Mouse (Mus musculus) heart, embryonic 12.5 days (tissue): Measurements from ENCODE around the gene Prkn. TPM values are rescaled to one million over a fixed set of nuclear protein-coding genes. Genes with fewer than 3 reads are reported as not detected.
A peak's percentile ranks its signal among the peaks of the same experiment; 100 is the strongest.

Source experiments
- ATAC-seq: fragments of 200-750 bp; cut with Nextera tagmentation; 2 replicates; pipeline ENCODE4 v1.8.0; 2017; ENCODE audit warnings: moderate TSS enrichment, moderate library complexity; ENCODE audit not compliant: insufficient number of reproducible peaks, low FRiP score
- H3K27ac ChIP-seq: fragments of 300-500 bp; sonication (generic); 2 replicates; pipeline ENCODE4 v1.5.1; 2016; ENCODE audit warnings: mild to moderate bottlenecking, moderate library complexity; ENCODE audit not compliant: poor library complexity, severe bottlenecking
- H3K27me3 ChIP-seq: fragments of 300-500 bp; sonication (generic); replicated peaks from 2 replicates; pipeline ENCODE4 v1.6.1; 2016; ENCODE audit warnings: mild to moderate bottlenecking, moderate library complexity
- H3K36me3 ChIP-seq: fragments of 300-500 bp; sonication (generic); 2 replicates; pipeline ENCODE4 v1.6.1; 2016; ENCODE audit warnings: mild to moderate bottlenecking, moderate library complexity
- H3K4me1 ChIP-seq: fragments of 300-500 bp; sonication (generic); replicated peaks from 2 replicates; pipeline ENCODE4 v1.6.1; 2016; ENCODE audit warnings: mild to moderate bottlenecking
- H3K4me2 ChIP-seq: fragments of 300-500 bp; sonication (generic); 2 replicates; pipeline ENCODE4 v1.6.1; 2016; ENCODE audit warnings: mild to moderate bottlenecking, moderate library complexity
- H3K4me3 ChIP-seq: fragments of 300-500 bp; sonication (generic); 2 replicates; pipeline ENCODE4 v1.5.1; 2016; ENCODE audit warnings: mild to moderate bottlenecking
- H3K9ac ChIP-seq: fragments of 300-500 bp; sonication (generic); 2 replicates; pipeline ENCODE4 v1.6.1; 2016; ENCODE audit warnings: mild to moderate bottlenecking, moderate library complexity
- H3K9me3 ChIP-seq: fragments of 300-500 bp; sonication (generic); replicated peaks from 2 replicates; pipeline ENCODE4 v1.6.1; 2016; ENCODE audit warnings: mild to moderate bottlenecking, moderate library complexity
- WGBS: fragments of 180-500 bp; shearing (Covaris S2); methylation state at CpG from one replicate; pipeline ENCODE4 v1.1.7; 2016; 5-methylcytosine and 5-hydroxymethylcytosine counted together
- polyA plus RNA-seq: library from polyadenylated mRNA; unstranded; fragments of >200 nt; fragmentation: Nextera tagmentation; extraction: Ambion mirVana; gene quantifications from 2 replicates; pipeline ENCODE4 v1.2.1, GENCODE M21; 2016

The Prkn gene
- polyA plus RNA-seq, 1 experiment from 2014 or later = 1.5 TPM

DNA sequence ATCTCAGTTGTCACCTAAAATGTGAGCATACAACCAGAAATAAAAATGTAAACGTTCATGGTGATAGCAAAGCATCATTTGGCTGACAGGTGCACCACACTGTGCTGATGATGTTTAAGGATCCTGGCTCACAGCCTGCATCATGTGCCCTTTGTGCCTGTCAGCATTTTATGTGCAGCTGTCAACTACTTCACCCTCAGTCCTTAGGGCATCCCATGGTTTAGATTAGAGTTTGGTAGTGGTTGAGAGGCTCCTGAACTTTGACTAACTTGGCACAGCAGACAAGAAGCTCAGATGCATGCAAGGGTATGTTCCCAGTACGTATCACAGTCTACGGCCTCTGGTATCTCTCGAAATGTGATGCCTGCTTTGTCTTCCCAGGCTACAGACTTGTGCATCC, 803.8 kb downstream of the Prkn start:
- H3K4me1 ChIP-seq = no peaks in the 10 kb centered on the region
- WGBS = 65% methylated on average over 4 of the region's 4 CpGs
- no peak overlapping the region for H3K9ac ChIP-seq
- no peaks in the 10 kb centered on the region for H3K36me3 ChIP-seq
- H3K4me2 ChIP-seq = no peak overlapping the region
- no peaks in the 10 kb centered on the region for H3K9me3 ChIP-seq
- H3K27me3 ChIP-seq = 0 out of 2 replicates have a peak, but pooled peaks cover 6% of the 10 kb centered on the region
- ATAC-seq = no peak
- H3K4me3 ChIP-seq = no peak overlapping the region
- H3K27ac ChIP-seq = no peak overlapping the region

- Histone ChIP-seq H3K4me2 (no peak overlapping the region), H3K27ac (no peak overlapping the region)
- WGBS = 87% methylated on average over 3 of the region's 3 CpGs
Observed at GRCm38 (mm10) chr17:11644873-11645464, 804.8 kb downstream of the Prkn start.

DNA sequence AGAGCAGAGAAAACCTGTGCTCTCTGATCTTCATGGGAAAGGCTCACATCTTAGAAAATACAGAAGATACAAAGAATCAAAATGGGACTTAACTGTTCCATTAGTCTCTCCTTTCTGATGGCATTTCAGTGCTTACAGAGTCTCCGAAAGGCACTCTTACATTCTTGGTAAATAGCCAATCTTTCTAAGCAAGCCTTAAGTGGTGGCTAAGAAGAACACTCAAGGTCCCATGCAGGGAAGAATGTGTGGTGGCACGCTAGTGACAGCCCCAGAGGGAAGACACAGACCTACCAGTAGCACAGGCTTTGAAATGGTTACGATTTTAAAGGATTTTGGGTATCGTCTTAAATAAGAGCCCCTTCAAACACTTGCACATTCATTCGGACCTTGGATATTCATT, 816.2 kb downstream of the Prkn start:
- WGBS = 68% methylated on average over 5 of the region's 5 CpGs
- no peak for ATAC-seq
- Histone ChIP-seq H3K4me2 (no peak overlapping the region), H3K4me1 (peaks cover 6% of the 10 kb centered on the region; the same call in 1 of the 2 replicates), H3K27ac (no peak overlapping the region), H3K4me3 (no peak overlapping the region), H3K36me3 (no peaks in the 10 kb centered on the region), H3K9ac (no peak overlapping the region), H3K27me3 (no peaks in the 10 kb centered on the region; the same call in 1 of the 2 replicates), H3K9me3 (no peaks in the 10 kb centered on the region)

More at GRCm38 (mm10) chr17:11644873-11645464, 804.8 kb downstream of the Prkn start:
- Histone ChIP-seq H3K27me3 (0 out of 2 replicates have a peak, but pooled peaks cover 6% of the 10 kb centered on the region), H3K36me3 (no peaks in the 10 kb centered on the region), H3K9me3 (no peaks in the 10 kb centered on the region), H3K4me3 (no peak overlapping the region), H3K4me1 (no peaks in the 10 kb centered on the region), H3K9ac (no peak overlapping the region)
- no peak for ATAC-seq

- Histone ChIP-seq H3K4me2 (no peak overlapping the region), H3K4me3 (no peak overlapping the region), H3K4me1 (peaks cover 6% of the 10 kb centered on the region; the same call in 1 of the 2 replicates), H3K27me3 (no peaks in the 10 kb centered on the region; the same call in 1 of the 2 replicates), H3K9ac (no peak overlapping the region), H3K9me3 (no peaks in the 10 kb centered on the region), H3K27ac (no peak overlapping the region), H3K36me3 (no peaks in the 10 kb centered on the region)
- 71% methylated on average over 3 of the region's 3 CpGs for WGBS
- ATAC-seq = no peak
Observed at GRCm38 (mm10) chr17:11656878-11657277, 816.7 kb downstream of the Prkn start.

DNA sequence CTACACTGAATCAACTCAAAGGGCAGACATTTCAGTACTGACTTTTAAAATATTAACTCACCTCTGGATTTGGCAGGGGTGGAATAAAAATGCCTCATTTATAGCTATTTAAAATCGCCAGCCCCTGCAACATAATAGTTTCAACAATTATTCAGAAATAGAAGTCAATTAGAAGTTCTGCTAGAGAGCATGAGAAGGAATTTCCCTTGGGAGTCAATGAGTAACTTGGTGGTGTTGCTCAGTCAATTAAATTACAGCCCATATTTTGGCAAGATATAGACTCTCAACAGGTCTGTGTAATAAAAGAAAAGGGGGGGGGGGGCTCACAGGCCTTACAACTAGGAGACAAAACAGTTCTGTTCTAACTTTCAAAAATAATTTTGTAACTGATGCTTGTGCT, 821.7 kb downstream of the Prkn start:
- ATAC-seq = no peak
- no peak overlapping the region for H3K4me3 ChIP-seq
- no peaks in the 10 kb centered on the region for H3K36me3 ChIP-seq

DNA sequence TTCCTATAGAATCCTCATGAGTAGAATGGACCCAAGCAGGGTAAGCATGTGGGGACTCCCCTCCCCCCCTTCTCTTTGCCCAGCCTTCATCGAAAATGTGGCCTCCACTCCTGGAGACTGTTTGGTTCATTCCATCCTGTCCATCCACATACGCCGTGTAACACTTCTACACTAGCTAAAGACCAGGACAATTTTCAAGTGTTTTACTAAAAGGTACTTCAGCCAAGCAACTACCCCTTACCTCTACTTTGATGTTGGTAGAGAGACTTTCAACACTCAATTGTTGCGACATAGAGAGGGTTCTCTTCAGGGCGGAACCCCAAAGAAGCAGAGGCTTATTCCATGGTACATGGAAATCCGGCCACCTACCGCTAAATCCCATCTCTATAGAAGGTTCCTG, 823.3 kb downstream of the Prkn start:
- no peak overlapping the region for H3K9ac ChIP-seq
- H3K9me3 ChIP-seq = no peaks in the 10 kb centered on the region
- H3K27me3 ChIP-seq = 0 out of 2 replicates have a peak, but pooled peaks cover 4% of the 10 kb centered on the region
- H3K4me1 ChIP-seq = no peaks in the 10 kb centered on the region
- WGBS = 80% methylated on average over 7 of the region's 7 CpGs
- H3K27ac ChIP-seq = no peak overlapping the region
- no peak overlapping the region for H3K4me3 ChIP-seq
- no peaks in the 10 kb centered on the region for H3K36me3 ChIP-seq
- H3K4me2 ChIP-seq = no peak overlapping the region
- ATAC-seq = no peak

More for the DNA sequence above, 821.7 kb downstream of the Prkn start:
- H3K9me3 ChIP-seq = no peaks in the 10 kb centered on the region
- 69% methylated on average over 1 of the region's 1 CpGs for WGBS
- no peaks in the 10 kb centered on the region for H3K4me1 ChIP-seq
- no peak overlapping the region for H3K9ac ChIP-seq
- no peak overlapping the region for H3K4me2 ChIP-seq
- H3K27ac ChIP-seq = no peak overlapping the region
- 0 out of 2 replicates have a peak, but pooled peaks cover 4% of the 10 kb centered on the region for H3K27me3 ChIP-seq

DNA sequence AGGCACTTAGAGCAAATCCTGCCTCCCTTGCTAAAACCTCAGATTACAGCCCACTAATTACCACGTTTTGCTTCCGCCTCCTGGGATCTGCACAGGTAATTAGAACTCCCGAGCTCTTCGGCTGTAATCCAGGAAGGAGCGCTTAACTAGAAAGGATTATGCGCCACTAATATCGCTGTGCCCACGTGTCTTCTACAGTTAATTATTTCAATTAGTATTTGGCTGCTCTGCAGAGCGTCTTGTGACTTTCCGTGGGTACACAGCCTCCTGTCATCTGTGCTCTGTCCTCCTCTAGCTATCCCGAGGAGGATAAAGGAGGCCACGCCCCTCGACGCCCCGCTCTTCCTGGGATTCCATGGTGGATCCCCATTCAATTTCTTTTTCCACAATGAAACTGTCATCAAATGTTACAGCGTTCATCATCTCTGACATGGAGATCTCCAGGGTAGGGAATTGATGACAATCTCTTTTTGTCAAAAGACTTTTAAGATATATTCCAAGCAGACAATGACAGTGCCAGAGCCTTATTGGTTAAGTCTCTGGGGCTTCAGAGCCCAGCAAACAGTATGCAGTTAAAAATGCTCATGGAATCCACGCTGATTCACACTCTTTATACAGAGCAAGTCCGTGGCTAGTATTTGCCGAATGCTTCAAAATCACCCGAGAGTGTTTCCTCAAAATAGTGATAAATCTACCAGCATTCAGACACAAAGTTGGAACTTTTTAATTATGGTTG, 824.6 kb downstream of the Prkn start:
- Histone ChIP-seq H3K4me2 (peak overlapping the region; percentile 57), H3K4me3 (peak overlapping the region; percentile 10; the same call in 1 of the 2 replicates)
- 38% methylated on average over 20 of the region's 20 CpGs for WGBS

GRCm38 (mm10) chr17:11679716-11680115, 839.5 kb downstream of the Prkn start:
- Histone ChIP-seq H3K9me3 (no peaks in the 10 kb centered on the region), H3K27me3 (0 out of 2 replicates have a peak, but pooled peaks cover 5% of the 10 kb centered on the region), H3K4me1 (0 out of 2 replicates have a peak, but pooled peaks cover 5% of the 10 kb centered on the region), H3K4me3 (no peak overlapping the region), H3K36me3 (no peaks in the 10 kb centered on the region), H3K27ac (no peak overlapping the region), H3K9ac (no peak overlapping the region), H3K4me2 (no peak overlapping the region)
- WGBS = 78% methylated on average over 6 of the region's 6 CpGs
- no peak for ATAC-seq

More for the DNA sequence above, 824.6 kb downstream of the Prkn start:
- ATAC-seq = no peak
- H3K9me3 ChIP-seq = no peaks in the 10 kb centered on the region
- no peaks in the 10 kb centered on the region for H3K4me1 ChIP-seq
- H3K9ac ChIP-seq = no peak overlapping the region
- no peaks in the 10 kb centered on the region for H3K36me3 ChIP-seq
- 0 out of 2 replicates have a peak, but pooled peaks cover 4% of the 10 kb centered on the region for H3K27me3 ChIP-seq
- no peak overlapping the region for H3K27ac ChIP-seq

GRCm38 (mm10) chr17:11680456-11680855, 840.3 kb downstream of the Prkn start:
- H3K27ac ChIP-seq = no peak overlapping the region
- no peaks in the 10 kb centered on the region for H3K9me3 ChIP-seq
- no peaks in the 10 kb centered on the region for H3K36me3 ChIP-seq
- ATAC-seq = no peak
- 0 out of 2 replicates have a peak, but pooled peaks cover 5% of the 10 kb centered on the region for H3K27me3 ChIP-seq
- no peak overlapping the region for H3K4me2 ChIP-seq
- H3K4me3 ChIP-seq = no peak overlapping the region
- H3K4me1 ChIP-seq = 0 out of 2 replicates have a peak, but pooled peaks cover 5% of the 10 kb centered on the region
- H3K9ac ChIP-seq = no peak overlapping the region
- WGBS = 80% methylated on average over 9 of the region's 9 CpGs

- Histone ChIP-seq H3K36me3 (no peaks in the 10 kb centered on the region), H3K4me2 (no peak overlapping the region), H3K9ac (no peak overlapping the region), H3K27ac (no peak overlapping the region), H3K27me3 (0 out of 2 replicates have a peak, but pooled peaks cover 5% of the 10 kb centered on the region), H3K4me3 (no peak overlapping the region), H3K4me1 (0 out of 2 replicates have a peak, but pooled peaks cover 5% of the 10 kb centered on the region), H3K9me3 (no peaks in the 10 kb centered on the region)
- no peak for ATAC-seq
- WGBS = 61% methylated on average over 11 of the region's 11 CpGs
Observed at GRCm38 (mm10) chr17:11681825-11682372, 841.7 kb downstream of the Prkn start.

GRCm38 (mm10) chr17:11705005-11705404, 864.8 kb downstream of the Prkn start:
- H3K9ac ChIP-seq = no peak overlapping the region
- WGBS = 62% methylated on average over 4 of the region's 4 CpGs
- no peak overlapping the region for H3K4me2 ChIP-seq
- no peaks in the 10 kb centered on the region for H3K9me3 ChIP-seq
- H3K27me3 ChIP-seq = no peaks in the 10 kb centered on the region; the same call in 1 of the 2 replicates
- no peak overlapping the region for H3K4me3 ChIP-seq
- H3K4me1 ChIP-seq = no peaks in the 10 kb centered on the region
- no peak for ATAC-seq
- H3K36me3 ChIP-seq = no peaks in the 10 kb centered on the region
- no peak overlapping the region for H3K27ac ChIP-seq
